Mouse (Mus musculus): Measurements from ENCODE around the gene Birc2.

Birc2 gene

DNA sequence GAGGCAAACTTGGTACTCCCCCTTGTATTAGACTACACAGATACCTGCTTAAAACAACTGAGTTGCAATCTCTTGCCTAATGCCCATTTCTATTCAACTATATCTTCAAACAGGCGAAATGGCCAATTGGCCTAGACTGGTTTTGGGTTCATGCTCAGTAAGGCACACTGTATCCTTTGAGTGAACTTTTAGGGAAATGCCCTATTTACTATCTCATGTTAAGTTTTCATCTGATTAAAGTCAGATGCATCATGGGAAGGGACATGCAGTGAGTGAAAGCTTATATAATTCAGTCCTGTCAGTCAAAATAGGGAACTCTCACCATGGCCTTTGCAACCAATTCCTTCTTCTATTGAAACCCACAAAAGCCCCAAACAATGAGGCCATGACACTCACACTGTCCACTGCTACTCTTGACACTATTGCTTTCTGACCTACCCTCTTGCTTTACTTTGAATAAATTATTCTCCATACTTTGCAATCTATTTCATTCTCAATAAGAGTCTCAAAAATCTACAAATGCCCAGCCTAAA, 9.9 kb upstream of the Birc2 start:
- DNase-seq (ENCODE audit: low spot score in 2 of 2), result no peak

DNA sequence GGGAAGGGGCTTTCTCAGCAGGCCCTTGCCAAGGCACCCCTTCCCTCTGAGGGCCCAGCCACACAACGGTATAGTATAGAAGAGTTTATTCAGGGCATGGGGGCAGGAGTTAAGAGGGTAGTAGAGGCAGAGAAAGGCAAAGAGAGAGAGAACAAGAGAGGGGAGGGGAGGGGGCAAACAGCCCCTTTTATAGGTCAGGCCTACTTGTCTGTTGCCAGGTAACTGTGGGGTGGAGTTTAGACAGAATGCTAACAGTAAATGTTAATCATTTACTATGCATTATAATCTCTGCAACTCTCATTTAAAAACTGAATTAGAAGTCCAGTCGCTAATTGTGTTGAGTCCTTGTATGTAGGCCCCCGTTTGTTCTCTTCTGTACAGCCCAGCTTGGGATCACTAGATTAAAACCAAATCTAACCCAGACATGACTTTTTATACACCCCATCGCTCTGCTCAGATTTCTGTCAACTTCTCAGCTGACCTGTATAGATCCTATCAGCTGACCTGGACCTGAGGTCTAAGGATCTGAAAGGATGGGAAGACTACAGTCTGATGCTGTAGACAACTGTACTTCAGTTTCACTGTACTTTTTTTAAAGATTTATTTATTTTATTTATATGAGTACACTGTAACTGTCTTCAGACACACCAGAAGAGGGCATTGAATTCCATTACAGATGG, 8.5 kb upstream of the Birc2 start:
- DNase-seq (ENCODE audit: low spot score in 2 of 2), result no peak

DNA sequence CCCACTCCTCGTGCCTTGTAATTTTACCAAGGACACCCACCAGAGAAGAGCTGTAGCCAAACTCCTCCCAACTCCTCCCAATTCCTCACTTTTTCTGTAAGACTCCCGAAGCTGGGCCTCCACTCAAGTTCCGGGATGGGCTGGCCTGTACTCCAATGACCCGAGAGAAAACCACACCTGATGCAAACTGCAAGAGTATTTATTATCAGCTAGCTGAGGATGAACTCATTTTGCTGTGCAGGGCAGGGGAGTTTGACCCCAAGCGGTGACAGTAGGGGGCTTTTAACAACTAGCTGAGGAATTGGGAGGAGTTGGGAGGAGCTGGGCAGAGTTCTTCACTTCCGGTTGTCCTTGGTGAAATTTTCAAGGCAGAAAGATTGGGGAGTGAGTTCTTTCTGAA, 4.4 kb upstream of the Birc2 start:
- no peak for DNase-seq (ENCODE audit: low spot score in 2 of 2)

DNA sequence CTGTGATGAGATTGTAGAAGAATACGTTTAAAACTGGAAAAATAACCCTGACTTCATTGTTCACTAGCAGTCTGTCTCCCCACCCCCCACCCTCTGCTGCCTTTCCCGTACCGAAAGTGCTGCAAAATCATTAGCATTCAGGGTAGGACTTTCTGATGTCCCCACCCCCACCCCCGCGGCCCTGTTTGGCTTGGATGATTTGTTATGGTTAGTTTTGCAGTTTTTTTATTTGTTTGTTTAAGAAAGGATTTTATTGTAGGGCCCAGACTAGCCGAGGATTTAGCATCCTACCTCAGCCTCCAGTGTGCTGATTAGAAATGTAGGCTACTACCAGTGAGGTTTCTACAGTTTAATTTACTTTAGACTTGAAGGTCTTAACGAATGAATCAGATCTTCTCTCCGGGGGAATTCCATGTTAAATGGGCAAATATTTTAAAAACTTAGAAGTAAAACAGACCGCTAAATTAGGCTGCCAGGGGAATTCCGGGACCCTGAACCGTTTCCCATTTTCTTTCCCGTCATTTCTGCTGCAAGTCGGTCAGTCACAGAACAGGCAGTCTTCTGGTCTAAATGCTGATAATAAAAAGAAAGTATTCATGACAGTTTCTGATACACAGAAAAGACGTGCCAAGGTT, 1.1 kb upstream of the Birc2 start:
- no peak for DNase-seq (ENCODE audit: low spot score in 2 of 2)

DNA sequence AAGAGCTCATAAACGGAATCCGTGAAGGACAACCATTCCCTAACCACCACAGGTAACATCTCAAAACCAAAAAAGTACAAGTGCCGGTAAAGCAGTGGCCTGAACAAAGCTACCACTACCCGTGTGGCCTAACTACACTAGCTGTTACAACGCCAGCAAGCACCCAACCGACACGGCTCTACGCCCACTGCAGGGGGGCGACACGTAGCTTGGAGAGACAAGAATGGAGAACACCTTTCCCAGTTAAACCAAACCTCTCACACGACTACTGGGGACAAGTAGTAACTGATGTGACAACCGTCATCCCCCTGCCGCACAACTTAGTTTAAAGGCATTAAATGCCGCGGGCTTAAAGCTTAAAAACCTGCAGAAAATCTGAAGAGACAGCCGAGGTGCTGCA, 533 bp downstream of the Birc2 start:
- DNase-seq (ENCODE audit: low spot score in 2 of 2), result peak in 1 of 2 experiments; percentile 20

DNA sequence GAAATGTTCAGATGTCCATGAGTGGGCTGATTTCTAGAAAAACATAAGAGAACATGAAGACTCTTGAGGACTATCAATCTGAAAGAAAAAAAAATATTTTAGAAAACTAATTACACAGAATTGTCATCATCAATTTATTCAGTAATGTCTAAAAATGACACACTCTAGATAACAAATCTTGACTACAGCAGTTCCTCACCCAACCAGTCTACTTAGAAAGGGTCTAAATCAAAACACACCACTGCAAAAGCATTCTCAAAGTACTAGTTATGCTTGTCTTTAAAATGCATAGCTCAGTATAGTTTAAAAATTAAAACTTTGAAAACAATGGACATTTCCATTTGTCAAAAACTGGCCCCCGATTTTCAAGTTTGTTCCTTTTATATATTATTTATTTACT, 1.6 kb downstream of the Birc2 start:
- no peak for DNase-seq (ENCODE audit: low spot score in 2 of 2)

DNA sequence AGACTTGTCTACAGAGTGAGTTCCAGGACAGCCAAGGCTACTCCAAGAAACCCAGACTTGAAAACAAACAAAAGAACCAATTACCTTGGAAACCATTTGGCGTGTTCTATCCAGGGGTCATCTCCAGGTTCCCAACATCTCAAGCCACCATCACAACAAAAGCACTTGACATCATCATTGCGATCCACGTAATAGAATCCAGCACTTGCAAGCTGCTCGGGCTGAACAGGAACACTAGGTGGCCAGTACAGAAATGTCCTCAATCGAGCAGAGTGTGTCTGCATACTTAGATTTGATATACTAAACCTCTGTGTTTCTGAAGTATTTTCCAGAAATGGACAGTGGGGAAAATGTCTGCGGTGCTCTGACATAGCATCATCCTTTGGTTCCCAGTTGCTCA, 3.4 kb downstream of the Birc2 start:
- DNase-seq (ENCODE audit: low spot score in 2 of 2), result no peak

DNA sequence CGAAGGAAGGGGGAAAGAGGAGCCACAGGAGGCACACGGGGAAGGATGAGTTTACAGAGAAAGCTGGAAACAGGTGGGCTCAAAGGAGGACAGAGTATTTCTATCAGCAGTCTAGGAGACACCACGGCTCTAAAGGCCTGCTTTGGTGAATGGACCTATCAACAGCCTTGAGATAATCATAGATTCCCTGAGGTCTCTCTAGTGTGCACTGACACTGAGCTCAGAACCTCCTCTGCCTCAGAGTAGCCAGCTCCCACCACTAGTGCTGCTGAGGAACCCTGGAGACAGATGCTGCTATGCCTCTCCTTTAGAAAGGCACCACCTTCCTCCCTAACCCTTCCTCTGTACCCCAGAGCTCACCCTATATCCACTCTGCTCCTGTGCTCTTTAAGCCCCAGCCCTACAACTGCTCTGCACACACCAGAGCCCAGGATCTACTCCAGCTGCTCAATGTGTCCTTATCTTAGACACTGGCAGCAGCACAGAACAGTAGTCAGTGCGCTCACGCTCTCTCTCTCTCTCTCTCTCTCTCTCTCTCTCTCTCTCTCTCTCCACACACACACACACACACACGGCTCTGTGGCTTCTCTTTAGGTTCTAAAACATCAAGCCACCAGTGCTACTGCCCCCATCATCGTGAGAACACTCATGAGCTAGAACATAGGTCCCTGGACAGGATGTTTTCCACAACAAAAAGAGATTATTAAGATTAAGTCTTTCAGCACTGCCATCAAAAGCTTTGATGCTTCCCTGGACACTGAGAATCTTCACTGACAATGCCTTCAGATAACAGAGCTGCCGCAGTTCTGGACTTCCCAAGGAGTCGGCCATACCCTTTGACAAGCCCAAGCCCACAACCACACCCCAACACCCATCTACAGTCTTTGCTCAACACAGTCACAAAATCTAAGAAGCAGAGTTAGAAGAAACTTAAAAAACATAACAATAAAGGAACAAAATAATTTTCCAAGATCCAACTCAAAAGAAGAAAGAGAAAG, 7.0 kb downstream of the Birc2 start:
- DNase-seq (ENCODE audit: low spot score in 2 of 2), result no peak

DNA sequence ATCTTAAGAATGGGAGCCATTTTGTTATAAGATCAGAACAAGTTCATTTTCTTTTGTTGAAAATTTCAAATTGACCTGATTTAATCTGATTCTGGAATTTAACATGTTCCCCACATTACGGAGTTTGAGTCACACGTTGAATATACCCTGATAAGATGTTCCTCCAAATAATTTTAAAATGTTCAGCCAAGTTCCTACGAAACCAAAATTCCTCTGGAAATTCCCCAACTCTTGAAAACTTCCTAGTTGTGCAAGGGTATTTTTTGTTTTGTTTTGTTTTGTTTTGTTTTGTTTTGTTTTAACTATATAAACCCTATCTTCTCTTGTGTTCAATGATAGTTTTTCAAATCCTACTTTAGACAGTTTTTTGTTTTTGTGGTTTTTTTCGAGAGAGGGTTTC, 8.2 kb downstream of the Birc2 start:
- DNase-seq (ENCODE audit: low spot score in 2 of 2), result no peak

DNA sequence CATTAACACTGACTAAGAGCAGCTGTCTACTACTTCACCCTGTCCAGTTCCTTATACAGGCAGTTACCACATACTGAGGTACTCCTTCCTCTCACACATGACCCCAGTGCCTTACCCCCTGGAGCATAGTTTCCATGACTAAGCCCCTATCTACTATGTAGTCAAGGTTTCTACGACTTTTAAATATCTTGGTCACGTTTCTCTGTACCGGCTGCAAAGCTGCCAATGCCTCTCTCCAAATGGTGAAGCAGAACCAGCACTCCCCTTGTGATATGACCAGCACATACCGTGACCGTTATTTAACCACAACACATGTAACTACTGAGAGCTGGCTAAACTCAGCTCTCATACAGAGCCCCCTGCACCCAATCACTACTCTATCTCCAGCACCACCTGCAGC, 11.9 kb downstream of the Birc2 start:
- no peak for DNase-seq (ENCODE audit: low spot score in 2 of 2)

DNA sequence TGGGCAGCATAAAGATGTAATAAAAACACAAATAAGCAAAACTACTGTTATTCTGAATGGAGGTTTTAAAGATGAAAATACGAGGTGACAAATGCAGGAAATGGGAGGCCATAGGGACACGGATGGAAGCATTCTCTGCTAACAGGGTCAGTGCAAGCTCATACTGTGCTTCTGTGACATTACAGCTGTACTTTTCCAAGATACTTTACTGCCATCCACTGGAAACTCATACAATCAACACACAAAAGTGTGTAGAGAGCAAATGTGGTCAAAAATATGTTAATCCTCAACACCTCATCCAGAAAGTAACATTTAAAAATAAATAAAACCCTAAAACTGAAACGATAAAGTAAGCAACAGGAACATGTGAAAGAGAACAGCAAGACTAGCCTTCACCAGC, 14.1 kb downstream of the Birc2 start:
- DNase-seq (ENCODE audit: low spot score in 2 of 2), result no peak

DNA sequence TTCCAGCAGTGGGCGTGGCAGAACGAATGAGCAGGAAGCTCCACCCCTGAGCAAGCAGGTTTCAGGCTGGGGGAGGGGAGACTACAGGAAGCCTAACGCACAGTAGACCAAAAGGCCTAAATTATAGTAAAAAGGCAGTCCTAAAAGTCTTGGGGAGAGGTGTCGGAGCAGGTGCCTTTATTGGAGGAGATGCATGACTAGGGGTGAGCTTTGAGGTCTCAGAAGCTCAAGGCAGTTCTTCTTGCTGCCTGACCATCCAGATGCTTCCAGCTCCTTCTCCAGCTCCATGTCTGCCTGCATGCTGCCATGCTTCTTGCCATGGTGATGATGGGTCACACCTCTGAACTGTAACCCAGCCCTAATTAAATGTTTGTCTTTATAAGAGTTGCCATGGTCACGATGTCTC, 31.8 kb downstream of the Birc2 start:
- DNase-seq (ENCODE audit: low spot score in 2 of 2), result no peak

DNA sequence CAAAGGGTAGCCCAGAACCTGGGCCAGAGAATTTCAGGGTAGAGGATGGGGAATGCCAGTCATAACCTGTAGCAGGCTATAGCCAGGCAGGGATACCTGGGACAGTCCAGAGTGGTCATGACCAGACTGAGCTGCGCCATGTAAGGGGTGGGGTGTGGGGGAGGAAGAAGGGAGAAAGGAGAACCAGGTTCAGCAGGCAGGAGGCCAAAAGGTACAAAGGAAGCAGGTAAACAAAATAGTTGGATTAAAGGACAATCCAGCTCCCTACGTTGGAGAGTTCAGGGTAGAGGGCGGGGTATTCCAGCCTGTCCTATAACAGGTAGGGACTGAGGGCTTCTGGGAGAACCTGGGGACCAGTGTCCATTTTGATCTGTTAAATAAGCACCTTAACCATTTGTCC, 38.3 kb downstream of the Birc2 start:
- no peak for DNase-seq (ENCODE audit: low spot score in 2 of 2)

DNA sequence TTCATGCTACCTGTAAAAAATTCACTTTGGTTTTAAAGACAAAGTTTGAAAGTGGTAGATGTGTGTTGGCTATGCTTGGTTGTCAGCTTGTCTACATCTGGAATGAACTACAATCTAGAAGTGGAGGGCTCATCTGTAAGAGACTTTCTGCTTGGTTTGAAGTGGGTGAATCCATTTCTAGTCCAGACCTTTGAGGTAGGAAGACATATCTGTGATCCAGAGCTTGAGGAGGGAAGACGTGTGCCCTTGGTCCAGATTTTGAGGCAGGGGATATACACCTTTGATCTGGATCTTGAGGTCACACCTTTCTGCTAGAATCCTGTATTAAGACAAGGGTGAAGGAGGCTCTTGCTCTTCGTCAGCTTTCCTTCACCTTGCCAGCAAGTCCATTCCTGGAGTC, 39.3 kb downstream of the Birc2 start:
- no peak for DNase-seq (ENCODE audit: low spot score in 2 of 2)

DNA sequence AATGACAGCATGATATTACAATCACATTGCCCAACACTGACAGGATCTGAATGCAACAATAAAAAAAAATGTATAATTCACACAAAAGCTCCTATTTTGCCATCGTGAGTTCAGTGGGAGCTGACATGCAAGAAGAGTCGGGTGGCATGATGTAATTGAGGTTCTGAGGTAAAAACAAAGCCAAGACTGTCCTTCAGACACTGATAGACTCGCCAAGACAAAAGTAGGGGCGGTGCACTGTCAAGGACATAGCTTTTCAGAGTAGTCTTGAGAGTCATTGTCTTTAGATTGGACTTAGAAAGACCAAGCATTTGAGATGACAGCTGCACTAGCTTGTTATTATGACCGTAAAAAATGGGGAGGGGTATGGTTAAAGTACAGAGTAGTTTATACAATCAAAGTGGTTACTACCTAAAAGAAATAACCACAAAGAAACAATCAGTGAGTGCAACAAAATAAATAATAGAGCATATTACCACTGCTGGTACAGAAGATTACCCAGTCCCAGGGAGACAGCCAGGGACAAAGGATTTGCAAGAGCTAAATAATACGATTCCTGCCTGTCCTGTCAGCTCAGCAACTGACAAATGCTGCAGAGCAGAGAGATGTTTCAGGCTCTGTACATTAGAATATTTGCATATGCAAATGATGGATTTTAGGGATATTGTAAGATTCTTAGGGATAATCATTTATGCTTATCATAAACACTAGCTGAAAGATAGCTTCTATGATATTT, 40.6 kb downstream of the Birc2 start:
- DNase-seq (ENCODE audit: low spot score in 2 of 2), result no peak

DNA sequence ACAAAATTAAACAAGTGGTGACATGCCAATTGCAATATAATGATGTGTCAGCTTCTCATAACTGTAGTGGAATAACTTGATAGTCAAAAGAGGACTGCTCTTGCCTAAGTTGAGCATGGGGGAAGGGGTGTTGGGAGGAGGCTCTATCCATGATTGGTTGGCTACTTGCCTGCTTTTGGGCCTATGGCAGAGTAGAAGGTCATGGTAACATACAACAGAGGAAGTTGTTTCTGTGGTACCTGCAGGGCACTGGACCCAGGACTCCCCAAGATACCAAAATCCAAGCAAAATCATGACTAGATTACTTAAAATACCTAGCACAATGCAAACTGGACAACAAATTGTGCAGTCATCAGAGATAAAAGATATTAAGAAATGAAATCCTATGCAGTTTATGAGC, 41.3 kb downstream of the Birc2 start:
- DNase-seq (ENCODE audit: low spot score in 2 of 2), result no peak

DNA sequence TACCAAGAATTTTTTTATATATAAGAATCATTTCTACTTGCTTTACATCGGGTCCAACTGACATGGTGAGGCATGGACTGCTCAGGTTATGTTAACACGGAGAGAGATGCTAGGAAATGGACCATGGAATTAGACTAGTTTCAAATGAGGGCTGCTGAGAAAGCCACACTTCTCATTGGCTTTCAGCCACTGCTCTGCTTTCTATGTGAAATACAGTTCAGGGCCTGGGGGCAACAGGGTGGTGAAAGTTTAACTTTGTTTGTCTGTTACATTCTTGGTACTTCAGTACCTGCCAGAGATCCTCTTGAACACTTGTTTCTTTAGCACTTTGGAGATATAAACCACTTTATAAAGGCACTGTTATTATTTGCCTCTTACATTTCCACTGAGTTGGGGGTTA, 43.3 kb downstream of the Birc2 start:
- no peak for DNase-seq (ENCODE audit: low spot score in 2 of 2)

DNA sequence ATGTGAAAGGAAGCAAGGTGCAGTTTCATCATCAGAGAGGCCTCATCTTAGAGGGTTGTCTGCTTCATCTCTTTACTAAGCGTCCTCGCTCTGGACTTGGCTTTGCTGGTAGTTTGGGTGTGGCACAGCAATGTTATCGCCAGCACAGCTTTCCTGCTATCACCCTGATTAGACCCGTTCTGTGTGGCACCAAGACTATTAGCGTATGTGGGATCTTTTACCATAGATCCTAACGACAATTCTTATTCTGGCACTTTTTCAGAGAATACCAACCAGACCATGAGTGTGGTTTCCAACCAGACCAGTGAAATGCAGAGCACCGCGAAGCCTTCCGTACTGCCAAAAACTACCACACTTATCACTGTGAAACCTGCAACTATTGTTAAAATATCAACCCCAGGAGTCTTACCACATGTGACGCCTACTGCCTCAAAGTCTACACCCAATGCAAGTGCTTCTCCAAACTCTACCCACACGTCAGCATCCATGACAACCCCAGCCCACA, 46.2 kb downstream of the Birc2 start:
- no peak for DNase-seq (ENCODE audit: low spot score in 2 of 2)

DNA sequence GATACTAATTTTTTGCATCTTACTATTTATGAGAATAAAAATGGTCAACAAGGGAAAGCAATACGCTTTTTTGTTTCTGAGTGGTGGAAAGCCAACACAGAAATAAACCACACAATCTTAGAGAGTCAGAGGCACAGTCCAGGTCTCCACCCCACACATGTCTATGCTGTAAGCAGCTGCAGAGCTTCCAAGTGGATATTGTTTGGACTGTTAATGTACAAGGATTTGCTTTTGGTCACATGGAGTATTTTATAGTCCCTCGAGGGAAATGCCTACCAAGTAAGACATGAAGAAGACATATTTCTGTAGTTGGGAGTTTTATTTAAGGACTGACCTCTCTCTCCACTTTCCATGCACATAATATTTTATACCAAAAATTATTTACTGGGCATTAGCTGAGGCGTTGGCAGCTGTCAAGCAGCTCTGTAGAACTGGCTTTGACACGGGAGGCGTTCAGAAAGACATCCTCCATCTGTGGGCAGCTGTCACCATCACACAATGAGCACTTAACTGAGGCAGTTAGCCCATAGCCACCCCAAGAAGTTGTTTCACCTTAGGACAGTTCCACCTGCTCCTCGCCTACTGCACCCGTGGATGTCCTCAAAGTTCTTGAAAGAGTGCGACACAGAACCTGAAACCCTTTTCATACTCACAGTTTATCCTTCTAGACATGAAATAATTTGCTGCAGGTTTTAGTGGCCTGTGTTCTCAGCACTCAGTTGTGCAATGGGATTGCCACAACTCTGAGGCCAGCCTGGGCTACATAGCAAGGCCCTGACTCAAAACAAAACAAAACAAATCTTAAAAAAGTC, 46.9 kb downstream of the Birc2 start:
- DNase-seq (ENCODE audit: low spot score in 2 of 2), result no peak

DNA sequence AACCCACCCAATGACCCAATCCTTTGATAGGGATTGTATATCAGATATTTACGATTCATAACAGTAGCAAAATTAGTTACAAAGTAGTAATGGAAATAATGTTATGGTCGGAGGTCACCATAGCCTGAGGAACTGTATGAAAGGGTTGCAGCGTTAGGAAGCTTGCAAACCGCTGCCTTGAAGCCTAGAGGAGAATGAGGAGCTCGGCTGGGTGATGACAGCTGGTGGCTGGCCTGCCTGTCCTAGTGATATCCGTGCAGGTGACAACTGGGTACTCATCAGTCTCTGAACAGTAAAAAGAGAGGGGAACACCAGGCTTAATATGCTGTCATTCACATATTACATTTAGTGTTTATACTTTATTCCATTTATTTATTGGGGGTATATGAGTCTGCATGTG, 48.5 kb downstream of the Birc2 start:
- DNase-seq (ENCODE audit: low spot score in 2 of 2), result no peak

DNA sequence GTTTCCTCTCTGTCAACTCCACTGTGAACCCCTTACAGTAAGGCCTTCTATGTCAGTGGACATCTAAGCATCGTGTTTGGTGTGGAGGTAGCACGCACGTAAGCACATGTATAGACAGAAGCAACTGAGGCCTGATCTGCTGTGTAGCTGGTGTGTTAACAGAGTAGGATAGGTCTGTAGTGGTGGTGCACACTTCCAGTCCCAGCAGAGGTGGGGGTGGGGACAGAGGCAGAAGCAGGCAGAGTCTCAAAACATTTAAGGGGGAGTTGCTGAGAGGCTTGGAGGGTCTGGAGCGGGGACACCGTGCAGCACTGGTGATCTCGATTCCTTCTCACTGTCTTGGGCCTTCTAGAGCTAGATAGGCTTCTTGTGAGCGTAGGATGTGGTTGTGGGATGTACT, 50.8 kb downstream of the Birc2 start:
- no peak for DNase-seq (ENCODE audit: low spot score in 2 of 2)

All from urinary bladder, postnatal 36 days (tissue).